Mouse (Mus musculus) erythroblast, embryonic 14.5 days (primary cell): ENCODE results near the gene Tead3.
"Not testable (repeated sequence)": the region's sequence is repeated elsewhere in the genome, so short reads cannot be mapped to it uniquely, and the experiment has no call there.

Experiments
- GATA1 ChIP-seq: IDR thresholded peaks from 2 replicates; pipeline ENCODE4 v1.6.1; 2012; ENCODE audit warnings: low read length, inconsistent platforms, mixed read lengths
- TAL1 ChIP-seq: IDR thresholded peaks from 3 replicates; pipeline ENCODE4 v1.6.1; 2012; ENCODE audit warnings: low read length, inconsistent platforms, mixed read lengths

DNA sequence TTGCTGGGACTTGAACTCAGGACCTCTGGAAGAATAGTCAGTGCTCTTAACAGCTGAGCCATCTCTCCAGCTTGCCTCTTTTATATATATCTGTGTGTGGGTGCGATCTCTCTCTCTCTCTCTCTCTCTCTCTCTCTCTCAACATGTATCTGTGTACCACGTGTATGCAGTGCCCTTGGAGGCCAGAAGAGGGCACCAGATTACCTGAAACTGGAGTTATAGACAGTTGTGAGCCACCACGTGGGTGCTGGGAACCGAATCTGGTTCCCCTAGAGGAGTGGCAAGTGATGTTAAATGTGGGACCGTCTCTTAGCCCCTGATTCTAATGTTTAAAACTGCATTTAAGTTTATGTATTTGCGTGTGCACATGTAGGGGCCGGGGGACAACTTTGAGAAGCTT lies 26.2 kb downstream of the Tead3 start:
- TF ChIP-seq GATA1, TAL1: not testable (repeated sequence)
